17 mouse cellular contexts compared by ENCODE assay signal in genomic region chr3:83589127-83589526, GRCm38 (mm10).
DNase-seq lines count a peak whose midpoint lies in the region; ATAC-seq and TF ChIP-seq lines count a peak whose summit lies in the region.
"Had no signal": no experiment of that assay in that cellular context is flagged by ENCODE, and none has a peak within 500 bp of the region (broad histone marks: within the 10 kb centered on the region; RNA-seq: fewer than 3 reads in every experiment).

No protein-coding gene starts in this region.

- H3K9ac ChIP-seq in forebrain, embryonic 12.5 days, result no peak overlapping the region; the same call in 1 of the 2 replicates
- peak overlapping the region; percentile 25; the same call in 1 of the 2 replicates for H3K9ac ChIP-seq in ES-Bruce4 (ENCODE audit: low read depth, poor library complexity, severe bottlenecking)
- H3K9ac ChIP-seq in hindbrain, embryonic 14.5 days, result no peak overlapping the region
- H3K9ac ChIP-seq: lung, embryonic 14.5 days had no signal

- H3K9me3 ChIP-seq in forebrain, embryonic 12.5 days, result no peaks in the 10 kb centered on the region
- no peaks in the 10 kb centered on the region; the same call in 1 of the 2 replicates for H3K9me3 ChIP-seq in forebrain, embryonic 10.5 days
- H3K9me3 ChIP-seq in ES-Bruce4 (replicated peaks; ENCODE audit: control insufficient read depth, insufficient read depth, low read length, poor library complexity, severe bottlenecking), result peaks cover 4% of the 10 kb centered on the region
- H3K9me3 ChIP-seq in hindbrain, embryonic 14.5 days (ENCODE audit: control insufficient read depth, low read length), result no peaks in the 10 kb centered on the region

- H3K4me1 ChIP-seq in forebrain, embryonic 12.5 days, result peaks cover 6% of the 10 kb centered on the region
- H3K4me1 ChIP-seq in forebrain, embryonic 10.5 days, result peaks cover 10% of the 10 kb centered on the region
- peaks cover 10% of the 10 kb centered on the region for H3K4me1 ChIP-seq in ES-Bruce4 (ENCODE audit: control insufficient read depth, insufficient read depth, low read length)
- H3K4me1 ChIP-seq in hindbrain, embryonic 14.5 days (replicated peaks; ENCODE audit: control insufficient read depth, insufficient read depth, low read length), result 0 out of 2 replicates have a peak, but pooled peaks cover 3% of the 10 kb centered on the region

- intact Hi-C loops in left cerebral cortex, adult 2 months (cut with DNase I), result no loop called here

- no peak overlapping the region for H3K4me3 ChIP-seq in forebrain, embryonic 12.5 days (replicated peaks)
- H3K4me3 ChIP-seq in forebrain, embryonic 10.5 days, result no peak overlapping the region
- 0 out of 2 replicates have a peak overlapping the region, but pooled peaks have one; percentile 32 for H3K4me3 ChIP-seq in ES-Bruce4 (ENCODE audit: low read depth, low read length)
- H3K4me3 ChIP-seq in hindbrain, embryonic 14.5 days (replicated peaks; ENCODE audit: low read length), result no peak overlapping the region
- H3K4me3 ChIP-seq in left cerebral cortex, adult 2 months, result no peak overlapping the region
- H3K4me3 ChIP-seq: gastrocnemius, adult 2 months; heart, adult 2 months had no signal

- TF ChIP-seq EP300 in ES-Bruce4 (IDR thresholded peaks at IDR 0.05; ENCODE audit: insufficient read depth, low read depth, low read length), result peak; percentile 84

- TF ChIP-seq CTCF in ES-Bruce4 (IDR thresholded peaks at IDR 0.05; ENCODE audit: low read depth, low read length), result no peak
- no peak for TF ChIP-seq CTCF in left cerebral cortex, adult 2 months (IDR thresholded peaks at IDR 0.05)

- TF ChIP-seq POLR2A in ES-Bruce4 (IDR thresholded peaks at IDR 0.05; ENCODE audit: insufficient read depth, low read length), result no peak

- ATAC-seq in forebrain, embryonic 12.5 days (ENCODE audit: low FRiP score), result peak; percentile 67; the same call in 1 of the 2 replicates
- ATAC-seq in hindbrain, embryonic 14.5 days (ENCODE audit: low FRiP score), result no peak
- ATAC-seq: activated CD4-positive, CD25-positive, alpha-beta regulatory T cell, adult 4 months had no signal

- WGBS in forebrain, embryonic 12.5 days, result 24% methylated on average over 8 of the region's 8 CpGs
- WGBS in forebrain, embryonic 10.5 days, result 26% methylated on average over 8 of the region's 8 CpGs
- 15% methylated on average over 8 of the region's 8 CpGs for WGBS in hindbrain, embryonic 14.5 days

- 0 out of 2 replicates have a peak overlapping the region, but pooled peaks have one; percentile 2 for H3K4me2 ChIP-seq in forebrain, embryonic 12.5 days
- H3K4me2 ChIP-seq in hindbrain, embryonic 14.5 days (replicated peaks), result peak overlapping the region; percentile 11; the same call in 1 of the 2 replicates
- H3K4me2 ChIP-seq: lung, embryonic 14.5 days had no signal

- H3K27ac ChIP-seq in forebrain, embryonic 12.5 days, result no peak overlapping the region
- no peak overlapping the region for H3K27ac ChIP-seq in forebrain, embryonic 10.5 days
- peak overlapping the region; percentile 91 for H3K27ac ChIP-seq in ES-Bruce4 (ENCODE audit: insufficient read depth, low read length)
- no peak overlapping the region for H3K27ac ChIP-seq in hindbrain, embryonic 14.5 days
- no peak overlapping the region for H3K27ac ChIP-seq in left cerebral cortex, adult 2 months
- H3K27ac ChIP-seq: gastrocnemius, adult 2 months; heart, adult 2 months; stomach, postnatal 0 days had no signal

- DNase-seq in forebrain, embryonic 10.5 days (ENCODE audit: extremely low spot score, low spot score), result no peak
- DNase-seq in embryo, embryonic 9.5 days (ENCODE audit: extremely low spot score), result peak; percentile 24
- DNase-seq in hindbrain, embryonic 14.5 days (ENCODE audit: low spot score), result no peak
- DNase-seq in left cerebral cortex, adult 2 months (ENCODE audit: extremely low spot score in 1 of 2, low spot score in 2 of 2), result no peak
- DNase-seq in cerebellum, postnatal 4 days (ENCODE audit: low spot score in 2 of 2), result no peak
- no peak for DNase-seq in frontal cortex, postnatal 36 days (ENCODE audit: low spot score in 2 of 2)
- DNase-seq: cerebellum, adult 11-12 months; gastrocnemius, adult 2 months; heart, adult 2 months; heart, postnatal 10 days; kidney, adult 8-10 months; liver; lung, embryonic 14.5 days had no signal

- no peaks in the 10 kb centered on the region for H3K36me3 ChIP-seq in forebrain, embryonic 12.5 days (replicated peaks)
- no peaks in the 10 kb centered on the region for H3K36me3 ChIP-seq in forebrain, embryonic 10.5 days (replicated peaks)
- H3K36me3 ChIP-seq in ES-Bruce4 (ENCODE audit: control insufficient read depth, insufficient read depth, low read length, poor library complexity, severe bottlenecking), result no peaks in the 10 kb centered on the region
- no peaks in the 10 kb centered on the region for H3K36me3 ChIP-seq in hindbrain, embryonic 14.5 days (replicated peaks; ENCODE audit: control insufficient read depth, insufficient read depth)

- H3K27me3 ChIP-seq in forebrain, embryonic 12.5 days, result no peaks in the 10 kb centered on the region; the same call in 1 of the 2 replicates
- peaks cover 30% of the 10 kb centered on the region for H3K27me3 ChIP-seq in forebrain, embryonic 10.5 days (ENCODE audit: poor library complexity, severe bottlenecking)
- H3K27me3 ChIP-seq in ES-Bruce4 (ENCODE audit: control insufficient read depth, insufficient read depth, low read length, poor library complexity, severe bottlenecking), result no peaks in the 10 kb centered on the region
- peaks cover 5% of the 10 kb centered on the region; the same call in 1 of the 2 replicates for H3K27me3 ChIP-seq in hindbrain, embryonic 14.5 days (ENCODE audit: control insufficient read depth, insufficient read depth, low read length)
